Mouse (Mus musculus): ENCODE data around the gene Olfr851. TPM values are rescaled to one million over a fixed set of nuclear protein-coding genes. Genes with fewer than 3 reads are reported as not detected.

Olfr851 gene
- not detected for total RNA-seq (2022)

DNA sequence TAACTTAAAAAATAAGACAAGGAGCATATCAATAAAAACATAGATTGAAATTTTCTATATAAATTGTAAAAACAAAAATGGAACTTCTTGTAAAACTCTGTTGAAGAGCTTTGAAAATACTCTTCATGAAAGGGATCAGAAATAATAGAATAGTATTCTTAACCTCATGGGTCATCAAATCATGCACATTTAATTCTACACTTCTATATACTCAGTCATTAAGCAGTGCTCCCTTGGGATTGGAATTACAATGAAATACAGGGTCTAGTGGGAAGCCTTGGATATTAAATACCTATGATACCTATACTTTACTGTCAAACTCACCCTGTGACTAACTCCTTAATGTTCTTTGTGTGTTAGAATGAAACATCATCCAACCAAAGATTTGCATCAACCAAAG lies at the start of gene Olfr851:
Olfr851 (plus strand) TSS at position 301 of the 400 bp plus-strand sequence.
- DNase-seq (ENCODE audit: low spot score in 2 of 2) = no peak

DNA sequence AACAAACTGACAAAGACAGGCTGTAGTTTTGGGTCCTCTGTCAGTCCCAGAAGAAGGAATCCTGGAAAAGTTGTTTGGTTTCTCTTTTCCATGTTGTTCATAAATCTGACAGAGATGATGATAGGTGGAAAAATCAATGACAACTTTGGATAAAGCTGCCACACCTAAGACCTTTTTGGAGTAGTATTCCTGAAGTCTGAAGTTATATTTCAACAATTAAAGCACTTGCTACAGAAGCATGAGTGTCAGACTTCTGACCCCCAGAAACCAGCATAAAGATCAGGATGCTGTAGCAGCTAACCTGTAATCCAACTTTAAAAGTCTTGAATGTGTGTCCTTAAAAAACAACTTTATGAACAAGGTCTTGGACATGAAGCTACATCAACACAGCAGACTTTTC lies 14.9 kb upstream of the Olfr851 start, which contains the start of gene Olfr850:
Olfr850 (minus strand) TSS at position 101 of the 400 bp plus-strand sequence.
- DNase-seq (ENCODE audit: low spot score in 2 of 2) = no peak

DNA sequence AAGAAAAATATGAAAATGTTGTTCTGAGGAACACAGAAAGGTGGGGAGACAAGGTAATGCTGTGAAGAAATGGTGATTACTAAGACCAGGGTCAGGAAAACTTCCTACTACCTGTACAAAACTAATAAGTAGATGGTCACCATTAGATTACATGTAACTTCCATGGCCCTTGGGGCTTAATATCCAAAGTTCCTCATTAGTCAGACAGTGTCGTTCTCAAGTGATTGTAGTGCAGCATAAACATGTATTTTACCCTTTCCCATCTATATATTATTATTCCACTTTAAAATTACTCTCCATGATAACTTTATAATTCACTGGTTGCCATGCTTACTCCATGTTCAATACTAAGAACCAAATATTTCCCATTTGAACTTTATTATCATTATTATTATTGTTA lies 47.9 kb downstream of the Olfr851 start, which contains the start of gene Olfr853:
Olfr853 (minus strand) TSS at position 101 of the 400 bp plus-strand sequence.
- no peak for DNase-seq (ENCODE audit: low spot score in 2 of 2)

Other genes starting within 250 kb of the Olfr851 start
- not detected for gene Olfr843, start 241.3 kb upstream of the Olfr851 start, total RNA-seq (2022)
- gene Olfr844, start 176.9 kb upstream of the Olfr851 start, total RNA-seq (2022) = not detected
- not detected for gene Olfr845, start 156.8 kb upstream of the Olfr851 start, total RNA-seq (2022)
- gene Olfr846, start 129.3 kb upstream of the Olfr851 start, total RNA-seq (2022) = not detected
- gene Olfr847, start 114.6 kb upstream of the Olfr851 start, total RNA-seq (2022) = not detected
- not detected for gene Olfr849, start 53.0 kb upstream of the Olfr851 start, total RNA-seq (2022)
- gene Olfr850, start 15.0 kb upstream of the Olfr851 start, total RNA-seq (2022) = not detected
- gene Olfr853, start 47.8 kb downstream of the Olfr851 start, total RNA-seq (2022) = not detected
- gene Olfr854, start 74.1 kb downstream of the Olfr851 start, total RNA-seq (2022) = not detected
- gene Olfr855, start 89.3 kb downstream of the Olfr851 start, total RNA-seq (2022) = not detected
- 10 to 100 TPM; 20.5 to 26.2 (median 21.8) TPM for gene Zfp317, start 128.8 kb downstream of the Olfr851 start, total RNA-seq (2022)
- gene Olfr857, start 216.1 kb downstream of the Olfr851 start, total RNA-seq (2022) = not detected

Measured in layer of hippocampus, adult 8-10 months (tissue).